Mouse (Mus musculus) liver, adult 2 months (tissue): Measurements from ENCODE around the gene Pou3f3. TPM values are rescaled to one million over a fixed set of nuclear protein-coding genes. Genes with fewer than 3 reads are reported as not detected.

Experiments used
- DNase-seq: peaks from one replicate; pipeline ENCODE4 v3.0.0-alpha.2; 2011; ENCODE audit warnings: low read depth, low spot score; ENCODE audit errors: extremely low read depth
- H3K27ac ChIP-seq: fragments of 200-500 bp; replicated peaks from 2 replicates; pipeline ENCODE4 v1.5.1; 2012; ENCODE audit warnings: low read depth, mild to moderate bottlenecking, control low read depth, inconsistent platforms, low read length; ENCODE audit not compliant: insufficient read depth
- H3K27me3 ChIP-seq: fragments of 200-500 bp; 2 replicates; pipeline ENCODE4 v1.6.1; 2012; ENCODE audit warnings: mild to moderate bottlenecking, moderate library complexity, low read length, inconsistent platforms; ENCODE audit not compliant: control insufficient read depth, insufficient read depth
- H3K36me3 ChIP-seq: fragments of 200-500 bp; 2 replicates; pipeline ENCODE4 v1.6.1; 2012; ENCODE audit warnings: low read length, inconsistent platforms; ENCODE audit not compliant: control insufficient read depth, insufficient read depth
- H3K4me1 ChIP-seq: fragments of 200-500 bp; 2 replicates; pipeline ENCODE4 v1.6.1; 2011; ENCODE audit warnings: low read length; ENCODE audit not compliant: control insufficient read depth, insufficient read depth
- H3K4me3 ChIP-seq: fragments of 200-500 bp; 2 replicates; pipeline ENCODE4 v1.5.1; 2011; ENCODE audit warnings: low read depth, mild to moderate bottlenecking, control low read depth, low read length, moderate library complexity; ENCODE audit not compliant: insufficient read depth
- H3K79me2 ChIP-seq: fragments of 200-500 bp; 2 replicates; pipeline ENCODE4 v1.6.1; 2012; ENCODE audit warnings: inconsistent platforms, mild to moderate bottlenecking, low read length, moderate library complexity; ENCODE audit not compliant: control insufficient read depth, insufficient read depth
- H3K9ac ChIP-seq: fragments of 200-500 bp; 2 replicates; pipeline ENCODE4 v1.6.1; 2012; ENCODE audit warnings: low read depth, mild to moderate bottlenecking, control low read depth, inconsistent platforms, low read length
- CTCF ChIP-seq: fragments of 200-500 bp; IDR thresholded peaks from 2 replicates; pipeline ENCODE4 v1.5.1; 2011; ENCODE audit warnings: low read depth, low read length, control low read depth
- POLR2A ChIP-seq: fragments of 200-500 bp; IDR thresholded peaks from 2 replicates; pipeline ENCODE4 v1.6.1; 2011; ENCODE audit warnings: low read length, control low read depth; ENCODE audit not compliant: insufficient read depth; ENCODE audit errors: extremely low read depth
- WGBS: fragments of 180-500 bp; shearing (Covaris S2); methylation state at CpG from one replicate; pipeline ENCODE4 v1.1.7; 2018; 5-methylcytosine and 5-hydroxymethylcytosine counted together
- polyA plus RNA-seq: library from polyadenylated mRNA; depleted of rRNA; stranded (reverse); fragments of >200 nt; gene quantifications from 2 replicates; pipeline ENCODE4 v1.2.3, GENCODE M21; 2012; rRNA removed
- total RNA-seq: library from RNA; depleted of rRNA; stranded (reverse); fragments of >200 nt; gene quantifications from 2 replicates; pipeline ENCODE4 v1.2.3, GENCODE M21; 2014; rRNA removed

The Pou3f3 gene
- total and polyA plus RNA-seq, 2 experiments = not detected

DNA sequence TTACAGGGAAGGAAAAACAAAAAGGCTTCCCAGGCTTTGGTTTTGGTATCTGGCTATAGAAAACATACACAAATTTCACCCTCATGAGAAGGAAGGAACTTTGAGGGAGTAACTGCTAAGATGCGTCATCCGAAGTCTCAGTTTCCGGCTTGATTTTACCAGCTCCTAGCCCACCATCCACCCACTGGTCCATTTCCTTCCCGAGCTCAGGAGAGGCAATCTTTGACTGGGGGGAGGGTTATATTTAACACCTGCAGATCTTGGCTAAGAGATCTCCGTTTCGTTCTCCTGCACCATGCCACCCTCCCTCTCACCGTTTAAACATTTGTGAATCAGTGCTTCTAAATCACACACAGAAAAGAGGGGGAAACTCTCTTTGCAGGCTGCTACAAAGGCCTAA lies 32.1 kb downstream of the Pou3f3 start:
- no peak for TF ChIP-seq CTCF
- TF ChIP-seq POLR2A = no peak
- Histone ChIP-seq H3K27me3 (no peaks in the 10 kb centered on the region), H3K36me3 (no peaks in the 10 kb centered on the region), H3K4me3 (no peak overlapping the region), H3K9ac (no peak overlapping the region), H3K27ac (no peak overlapping the region), H3K4me1 (no peaks in the 10 kb centered on the region), H3K79me2 (no peaks in the 10 kb centered on the region)
- WGBS = 77% methylated on average over 7 of the region's 7 CpGs
- no peak for DNase-seq

DNA sequence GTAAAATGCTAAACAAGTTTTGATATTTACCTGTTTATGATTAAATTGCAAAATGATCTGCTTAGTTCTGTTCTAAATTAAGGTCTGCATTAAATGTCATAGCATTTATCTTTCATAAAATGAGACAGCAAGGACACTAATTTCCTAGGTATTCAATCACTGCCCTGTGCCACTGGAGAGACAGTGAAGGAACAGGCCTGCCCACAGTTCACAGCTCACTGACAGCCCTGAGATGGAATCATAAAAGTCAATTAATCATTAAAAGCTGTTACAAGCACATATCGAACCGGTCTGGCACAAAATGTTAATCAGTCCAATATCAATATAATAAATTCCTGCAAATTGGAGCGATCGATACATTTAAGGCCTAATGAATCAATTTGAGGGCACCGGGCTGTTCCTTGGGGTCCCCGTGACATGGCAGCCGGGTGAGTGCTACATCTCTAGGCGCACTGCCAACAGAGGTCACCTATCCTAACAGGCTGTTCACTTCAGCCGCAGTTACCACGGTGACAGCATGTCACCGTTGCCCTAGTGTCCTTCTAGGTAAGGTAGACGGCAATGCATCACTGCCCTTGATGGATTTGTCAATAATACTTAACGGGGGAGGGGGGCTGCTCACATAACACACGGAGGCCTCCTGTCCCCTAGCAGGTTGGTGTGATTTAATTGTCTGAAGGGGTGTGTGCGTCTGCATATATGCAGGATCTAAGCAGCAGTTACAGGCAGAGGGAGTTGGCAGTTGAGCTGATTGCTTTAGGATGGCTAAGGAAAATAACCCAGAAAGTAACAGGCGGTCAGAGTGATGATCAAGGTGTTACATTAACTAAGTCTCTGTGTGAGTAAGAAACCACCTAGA lies 46.0 kb downstream of the Pou3f3 start:
- no peaks in the 10 kb centered on the region for H3K36me3 ChIP-seq
- 42% methylated on average over 16 of the region's 16 CpGs for WGBS

DNA sequence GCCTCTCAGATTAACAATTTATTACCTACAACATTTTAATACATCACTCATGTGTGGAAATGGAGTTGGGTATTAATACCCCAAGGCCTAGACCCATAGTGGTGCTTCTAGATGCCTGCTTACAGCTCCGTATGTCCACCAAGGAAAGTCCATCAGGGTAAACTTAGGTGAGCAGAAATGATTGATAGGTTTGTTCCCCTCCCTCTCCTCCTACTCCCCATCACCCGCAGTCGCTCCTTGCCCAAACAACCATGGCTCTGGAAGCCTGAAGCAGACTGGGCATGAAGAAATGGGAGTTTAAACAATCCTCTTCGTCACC lies 46.6 kb downstream of the Pou3f3 start:
- Histone ChIP-seq H3K4me1 (no peaks in the 10 kb centered on the region), H3K79me2 (no peaks in the 10 kb centered on the region), H3K27ac (no peak overlapping the region), H3K4me3 (no peak overlapping the region), H3K27me3 (no peaks in the 10 kb centered on the region), H3K36me3 (no peaks in the 10 kb centered on the region), H3K9ac (no peak overlapping the region)
- 66% methylated on average over 4 of the region's 4 CpGs for WGBS
- TF ChIP-seq POLR2A = no peak
- TF ChIP-seq CTCF = no peak
- DNase-seq = no peak

More for the DNA sequence above, 46.0 kb downstream of the Pou3f3 start:
- no peaks in the 10 kb centered on the region for H3K27me3 ChIP-seq
- no peak overlapping the region for H3K4me3 ChIP-seq
- DNase-seq = peak; percentile 47
- no peaks in the 10 kb centered on the region for H3K4me1 ChIP-seq
- no peaks in the 10 kb centered on the region for H3K79me2 ChIP-seq
- H3K27ac ChIP-seq = no peak overlapping the region
- TF ChIP-seq CTCF (no peak), POLR2A (no peak)
- no peak overlapping the region for H3K9ac ChIP-seq

DNA sequence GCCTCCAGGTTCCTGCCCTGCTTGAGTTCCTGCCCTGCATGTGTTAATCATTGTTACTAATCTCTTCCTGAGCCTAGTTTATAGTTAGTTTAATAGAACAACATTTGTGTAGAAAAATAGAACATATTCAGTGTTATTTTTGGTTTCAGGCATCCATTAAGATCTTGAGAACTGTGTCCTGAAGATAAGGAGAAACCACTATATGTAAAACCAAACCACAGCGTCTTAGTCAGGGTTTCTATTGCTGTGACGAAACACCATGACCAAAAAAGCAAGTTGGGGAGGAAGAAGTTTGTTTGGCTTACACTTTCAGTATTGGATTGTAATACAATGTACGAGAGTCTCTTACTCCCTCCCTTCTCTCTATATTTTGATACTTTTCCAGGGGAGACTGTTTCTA lies 49.5 kb downstream of the Pou3f3 start:
- Histone ChIP-seq H3K27ac (no peak overlapping the region), H3K79me2 (no peaks in the 10 kb centered on the region), H3K4me3 (no peak overlapping the region), H3K9ac (no peak overlapping the region), H3K36me3 (no peaks in the 10 kb centered on the region), H3K4me1 (no peaks in the 10 kb centered on the region), H3K27me3 (no peaks in the 10 kb centered on the region)
- TF ChIP-seq CTCF (no peak), POLR2A (no peak)
- DNase-seq = no peak
- WGBS = 74% methylated on average over 3 of the region's 3 CpGs

DNA sequence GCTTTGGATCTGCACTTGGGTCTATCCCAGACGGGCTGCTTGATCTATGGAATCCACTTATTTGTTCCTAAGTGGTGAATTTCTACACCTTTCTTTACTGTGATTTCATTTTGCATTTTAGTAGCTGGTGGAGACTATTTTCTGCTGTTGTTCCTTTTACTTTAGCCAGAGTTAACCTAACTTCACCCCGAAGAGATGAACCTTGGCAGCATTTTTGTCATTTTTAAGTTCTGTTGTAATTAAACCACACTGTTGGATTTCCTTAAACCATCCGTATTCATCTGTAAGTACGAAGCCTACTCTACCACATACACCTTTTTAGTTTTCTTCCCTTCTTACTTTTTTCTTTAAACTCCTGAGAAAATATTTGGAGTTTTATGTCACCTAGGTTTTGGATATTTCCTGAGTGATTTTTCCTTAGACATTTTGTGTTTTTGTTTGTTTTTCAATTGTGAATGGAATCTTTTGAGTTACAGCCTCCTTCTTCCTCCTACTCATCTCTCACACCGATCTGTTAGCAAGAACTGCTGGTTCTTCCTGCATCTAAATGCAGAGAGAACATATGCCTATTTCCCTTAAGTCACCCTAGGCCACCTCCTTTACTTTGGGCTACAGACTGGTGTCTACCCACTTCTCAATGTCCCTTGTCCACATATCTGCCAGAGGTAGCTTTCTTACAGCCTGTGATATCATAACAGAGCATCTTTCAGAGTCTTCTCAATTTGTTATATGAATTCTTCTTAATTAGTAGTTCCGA lies 54.1 kb downstream of the Pou3f3 start:
- Histone ChIP-seq H3K27ac (no peak overlapping the region), H3K79me2 (no peaks in the 10 kb centered on the region), H3K36me3 (no peaks in the 10 kb centered on the region), H3K4me1 (no peaks in the 10 kb centered on the region), H3K27me3 (no peaks in the 10 kb centered on the region), H3K4me3 (no peak overlapping the region), H3K9ac (no peak overlapping the region)
- TF ChIP-seq POLR2A (no peak), CTCF (no peak)
- WGBS = 77% methylated on average over 6 of the region's 6 CpGs
- DNase-seq = no peak

Other genes with a start within 250 kb of the Pou3f3 start
- gene Mrps9, start 155.5 kb downstream of the Pou3f3 start, total RNA-seq = 29.3 and 31.0 TPM in 2 replicates
- 13.6 and 16.4 TPM in 2 replicates for gene Mrps9, start 155.5 kb downstream of the Pou3f3 start, polyA plus RNA-seq